ENCODE assay signal across 27 mouse cellular contexts in the genomic region with DNA sequence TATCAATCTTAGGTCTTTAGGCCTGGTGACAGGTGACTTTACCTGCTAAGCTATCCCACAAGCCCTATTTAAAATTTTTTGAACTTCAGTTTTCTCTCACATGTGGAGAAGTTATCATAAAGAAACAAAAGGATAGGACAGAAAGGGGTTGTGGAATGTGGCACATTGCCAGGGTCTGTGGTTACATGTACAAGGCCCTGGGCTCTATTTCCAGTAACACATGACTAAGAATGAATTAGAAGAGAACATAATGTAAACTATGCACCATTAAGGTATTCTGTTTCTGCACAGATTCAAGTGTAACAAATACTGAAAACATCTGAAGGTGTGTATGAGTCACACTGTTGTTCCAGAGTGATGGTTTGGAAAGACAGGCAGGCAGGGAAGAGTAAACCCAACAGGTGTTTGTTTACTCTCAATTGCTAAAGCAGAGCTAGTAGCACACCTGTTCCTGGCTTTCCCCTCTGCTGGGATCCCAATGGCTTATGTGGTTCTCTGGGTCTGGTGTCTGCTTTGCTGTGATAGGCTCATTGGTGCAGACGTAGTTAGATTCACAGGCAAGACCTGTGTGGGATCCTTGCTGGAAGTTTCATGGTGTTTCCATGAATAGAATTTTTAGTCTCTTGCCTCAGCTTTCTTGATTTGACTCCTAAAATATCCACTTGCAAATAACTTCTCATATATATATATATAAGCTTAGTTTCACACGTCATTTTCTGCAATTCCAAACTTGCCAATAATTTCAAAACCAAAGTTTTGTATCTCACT. TPM values are rescaled to one million over a fixed set of nuclear protein-coding genes. Genes with fewer than 3 reads are reported as not detected.
"Had no signal": no experiment of that assay in that cellular context is flagged by ENCODE, and none has a peak within 500 bp of the region (broad histone marks: within the 10 kb centered on the region; RNA-seq: fewer than 3 reads in every experiment).

No protein-coding gene starts in this region.

- ATAC-seq: liver, postnatal 0 days had no signal

- H3K4me2 ChIP-seq: kidney, embryonic 15.5 days; limb, embryonic 12.5 days; limb, embryonic 15.5 days; liver, embryonic 11.5 days; lung, embryonic 14.5 days; midbrain, embryonic 11.5 days; neural tube, embryonic 13.5 days; stomach, embryonic 15.5 days had no signal

- DNase-seq: kidney, adult 8-10 months; kidney, postnatal 10 days; kidney, postnatal 36 days; left cerebral cortex, postnatal 4 days; liver, postnatal 0 days; lung, embryonic 14.5 days; lung, postnatal 10 days; lung, postnatal 4 days; midbrain, embryonic 14.5 days; retina, postnatal 1 day; right cerebral cortex, postnatal 25 days; spleen, adult 18-20 months; thymus, postnatal 25 days had no signal

- H3K36me3 ChIP-seq: kidney, embryonic 15.5 days; limb, embryonic 12.5 days; limb, embryonic 15.5 days; neural tube, embryonic 13.5 days; stomach, embryonic 15.5 days had no signal

- H3K4me3 ChIP-seq: kidney, embryonic 15.5 days; limb, embryonic 12.5 days; limb, embryonic 15.5 days; myocyte; neural tube, embryonic 13.5 days; stomach, embryonic 15.5 days had no signal

- H3K9me3 ChIP-seq: kidney, embryonic 15.5 days; limb, embryonic 12.5 days; limb, embryonic 15.5 days; neural tube, embryonic 13.5 days; stomach, embryonic 15.5 days had no signal

- H3K27ac ChIP-seq: kidney, embryonic 15.5 days; limb, embryonic 12.5 days; limb, embryonic 15.5 days; liver, embryonic 14.5 days; neural tube, embryonic 13.5 days; stomach, embryonic 15.5 days had no signal

- H3K9ac ChIP-seq: kidney, embryonic 15.5 days; limb, embryonic 12.5 days; limb, embryonic 15.5 days; liver, embryonic 14.5 days; liver, postnatal 0 days; lung, embryonic 14.5 days; neural tube, embryonic 13.5 days; stomach, embryonic 15.5 days had no signal

- H3K27me3 ChIP-seq: kidney, embryonic 15.5 days; limb, embryonic 12.5 days; limb, embryonic 15.5 days; neural tube, embryonic 13.5 days; stomach, embryonic 15.5 days had no signal

- H3K4me1 ChIP-seq: kidney, embryonic 15.5 days; limb, embryonic 12.5 days; limb, embryonic 15.5 days; neural tube, embryonic 13.5 days; stomach, embryonic 15.5 days had no signal

RNA-seq across cellular contexts. Expression of gene Mog, which starts 16.1 kb away (rescaled TPM):
- total RNA-seq: megakaryocyte progenitor cell, adult 5-6 weeks; megakaryocyte-erythroid progenitor cell, adult 5-6 weeks; neutrophil, adult 5-6 weeks had no signal
- polyA plus RNA-seq: limb, embryonic 12.5 days; limb, embryonic 15.5 days; liver, embryonic 11.5 days; liver, embryonic 14.5 days; liver, postnatal 0 days; thymus, postnatal 0 days had no signal

RNA-seq across cellular contexts. Expression of gene Zfp57, which starts 38.3 kb away (rescaled TPM):
- total RNA-seq: megakaryocyte-erythroid progenitor cell, adult 5-6 weeks; neutrophil, adult 5-6 weeks had no signal

RNA-seq across cellular contexts. Expression of gene Olfr90, which starts 49.0 kb away (rescaled TPM):
- total RNA-seq: left cerebral cortex, adult 8-10 months; left cerebral cortex, postnatal 4 days; megakaryocyte progenitor cell, adult 5-6 weeks; megakaryocyte-erythroid progenitor cell, adult 5-6 weeks; neutrophil, adult 5-6 weeks had no signal
- polyA plus RNA-seq: limb, embryonic 15.5 days; liver, embryonic 11.5 days; liver, embryonic 14.5 days; liver, postnatal 0 days; lung, embryonic 14.5 days; midbrain, embryonic 11.5 days; midbrain, embryonic 14.5 days; myocyte; neural tube, embryonic 13.5 days; stomach, embryonic 15.5 days; thymus, postnatal 0 days had no signal

RNA-seq across cellular contexts. Expression of gene H2-M5, which starts 50.0 kb away (rescaled TPM):
- total RNA-seq: megakaryocyte progenitor cell, adult 5-6 weeks; megakaryocyte-erythroid progenitor cell, adult 5-6 weeks; neutrophil, adult 5-6 weeks had no signal
- polyA plus RNA-seq: liver, postnatal 0 days had no signal
